ENCODE assay signal across 18 mouse cellular contexts in genomic region chr16:91227760-91228043, GRCm38 (mm10). TPM values are rescaled to one million over a fixed set of nuclear protein-coding genes. Genes with fewer than 3 reads are reported as not detected.
A peak's percentile ranks its signal among the peaks of the same experiment; 100 is the strongest.
DNase-seq lines count a peak whose midpoint lies in the region; ATAC-seq and TF ChIP-seq lines count a peak whose summit lies in the region.
"Had no signal": no experiment of that assay in that cellular context is flagged by ENCODE, and none has a peak within 500 bp of the region (broad histone marks: within the 10 kb centered on the region; RNA-seq: fewer than 3 reads in every experiment).

No protein-coding gene starts in this region.

- H3K9me3 ChIP-seq in forebrain, embryonic 13.5 days (replicated peaks), result no peaks in the 10 kb centered on the region
- H3K9me3 ChIP-seq in hindbrain, embryonic 16.5 days (ENCODE audit: control insufficient read depth, low read length), result no peaks in the 10 kb centered on the region
- no peaks in the 10 kb centered on the region for H3K9me3 ChIP-seq in neural tube, embryonic 13.5 days

- peak overlapping the region; percentile 48 for H3K4me3 ChIP-seq in layer of hippocampus, adult 2 months
- peak overlapping the region; percentile 50 for H3K4me3 ChIP-seq in forebrain, embryonic 13.5 days
- peak overlapping the region; percentile 40 for H3K4me3 ChIP-seq in hindbrain, embryonic 16.5 days (ENCODE audit: low read length)
- H3K4me3 ChIP-seq in neural tube, embryonic 13.5 days, result peak overlapping the region; percentile 23
- H3K4me3 ChIP-seq: erythroblast, embryonic 14.5 days; megakaryocyte, embryonic 14.5 days had no signal

- DNase-seq in layer of hippocampus, adult 2 months (ENCODE audit: low spot score in 2 of 2), result no peak
- DNase-seq in layer of hippocampus, postnatal 14 days (ENCODE audit: low spot score in 2 of 2), result no peak
- no peak for DNase-seq in cerebellum, adult 8-10 months
- no peak for DNase-seq in c-Kit-positive CD71-positive TER-119-positive erythroid progenitor cells, embryonic 14.5 days (ENCODE audit: low spot score)
- no peak for DNase-seq in thymus, postnatal 4 days
- DNase-seq: kidney, postnatal 25 days; liver; lung, embryonic 14.5 days; right cerebral cortex, postnatal 25 days had no signal

- TF ChIP-seq CTCF in layer of hippocampus, adult 2 months (conservative IDR thresholded peaks at IDR 0.05), result no peak

- no peak for ATAC-seq in forebrain, embryonic 13.5 days
- ATAC-seq in hindbrain, embryonic 16.5 days, result no peak
- ATAC-seq in neural tube, embryonic 13.5 days (ENCODE audit: low read depth), result no peak
- ATAC-seq: intestine, postnatal 0 days had no signal

- WGBS in forebrain, embryonic 13.5 days, result 4% methylated on average over 6 of the region's 6 CpGs
- 0% methylated on average over 6 of the region's 6 CpGs for WGBS in hindbrain, embryonic 16.5 days
- WGBS in neural tube, embryonic 13.5 days, result 1% methylated on average over 6 of the region's 6 CpGs

- H3K27me3 ChIP-seq in forebrain, embryonic 13.5 days, result peaks cover 99% of the 10 kb centered on the region
- H3K27me3 ChIP-seq in hindbrain, embryonic 16.5 days (replicated peaks; ENCODE audit: control insufficient read depth, insufficient read depth, low read length), result peaks cover 66% of the 10 kb centered on the region
- peaks cover 100% of the 10 kb centered on the region for H3K27me3 ChIP-seq in neural tube, embryonic 13.5 days

- peak overlapping the region; percentile 46; the same call in 1 of the 2 replicates for H3K27ac ChIP-seq in layer of hippocampus, adult 2 months
- no peak overlapping the region for H3K27ac ChIP-seq in forebrain, embryonic 13.5 days
- no peak overlapping the region for H3K27ac ChIP-seq in hindbrain, embryonic 16.5 days (ENCODE audit: low read depth, low read length)
- H3K27ac ChIP-seq in neural tube, embryonic 13.5 days (replicated peaks), result no peak overlapping the region

- H3K9ac ChIP-seq in forebrain, embryonic 13.5 days, result peak overlapping the region; percentile 76
- H3K9ac ChIP-seq in hindbrain, embryonic 16.5 days (ENCODE audit: low read depth, low read length), result peak overlapping the region; percentile 45
- no peak overlapping the region for H3K9ac ChIP-seq in neural tube, embryonic 13.5 days
- H3K9ac ChIP-seq: lung, embryonic 14.5 days had no signal

- peak overlapping the region; percentile 66 for H3K4me2 ChIP-seq in forebrain, embryonic 13.5 days
- peak overlapping the region; percentile 21; the same call in 1 of the 2 replicates for H3K4me2 ChIP-seq in hindbrain, embryonic 16.5 days (ENCODE audit: low read length)
- H3K4me2 ChIP-seq in neural tube, embryonic 13.5 days, result no peak overlapping the region

- no peaks in the 10 kb centered on the region for H3K36me3 ChIP-seq in forebrain, embryonic 13.5 days (ENCODE audit: poor library complexity, severe bottlenecking)
- no peaks in the 10 kb centered on the region for H3K36me3 ChIP-seq in hindbrain, embryonic 16.5 days (ENCODE audit: control insufficient read depth, insufficient read depth, low read length)
- no peaks in the 10 kb centered on the region for H3K36me3 ChIP-seq in neural tube, embryonic 13.5 days

- peaks cover 85% of the 10 kb centered on the region for H3K4me1 ChIP-seq in forebrain, embryonic 13.5 days
- peaks cover 22% of the 10 kb centered on the region for H3K4me1 ChIP-seq in hindbrain, embryonic 16.5 days (ENCODE audit: control insufficient read depth, insufficient read depth, low read depth, low read length)
- H3K4me1 ChIP-seq in neural tube, embryonic 13.5 days (replicated peaks), result peaks cover 41% of the 10 kb centered on the region

RNA-seq across cellular contexts. Expression of gene Olig2, which starts 2.4 kb away (rescaled TPM):
- 10 to 100 TPM; 25.2 to 27.1 TPM for total RNA-seq in layer of hippocampus, adult 2 months (2021)
- 10 to 100 TPM; 48.5 to 49.1 TPM for total RNA-seq in layer of hippocampus, postnatal 14 days (2021)
- polyA plus RNA-seq in forebrain, embryonic 13.5 days (2015; fragmentation: Nextera tagmentation; extraction: Ambion mirVana), result 6.3 and 8.4 TPM in 2 replicates
- polyA plus RNA-seq in hindbrain, embryonic 16.5 days (2015; fragmentation: Nextera tagmentation; extraction: Ambion mirVana), result 6.1 and 11.4 TPM in 2 replicates
- 4.5 and 4.6 TPM in 2 replicates for polyA plus RNA-seq in neural tube, embryonic 13.5 days (2015; fragmentation: Nextera tagmentation; extraction: Ambion mirVana)
- total RNA-seq: gastrocnemius, postnatal 4 days had no signal
- polyA plus RNA-seq: erythroblast, embryonic 14.5 days; heart, postnatal 0 days; intestine, postnatal 0 days; lung, embryonic 14.5 days; stomach, embryonic 14.5 days had no signal

RNA-seq across cellular contexts. Expression of gene Olig1, which starts 41.9 kb away (rescaled TPM):
- 100 to 1,000 TPM in 1 of 2 experiments, 10 to 100 TPM in 1; 95.9 to 105 TPM for total RNA-seq in layer of hippocampus, adult 2 months (2021)
- total RNA-seq in layer of hippocampus, postnatal 14 days (2021), result 100 to 1,000 TPM; 200 to 207 TPM
- 7.5 and 8.7 TPM in 2 replicates for polyA plus RNA-seq in forebrain, embryonic 13.5 days (2015; fragmentation: Nextera tagmentation; extraction: Ambion mirVana)
- polyA plus RNA-seq in hindbrain, embryonic 16.5 days (2015; fragmentation: Nextera tagmentation; extraction: Ambion mirVana), result 153 and 190 TPM in 2 replicates
- polyA plus RNA-seq in neural tube, embryonic 13.5 days (2015; fragmentation: Nextera tagmentation; extraction: Ambion mirVana), result 20.9 and 26.0 TPM in 2 replicates
- polyA plus RNA-seq: erythroblast, embryonic 14.5 days; heart, postnatal 0 days; intestine, postnatal 0 days; stomach, embryonic 14.5 days had no signal
